Mouse (Mus musculus) fibroblast of lung, adult 2 months (primary cell): ENCODE measurements at regions not wholly inside any gene's neighbourhood (a gene's known extent, or its start where the extent isn't known, plus 50 kb on each side); places are given as distances from the start of the nearest gene placed in this dataset.

Experiments used
- DNase-seq: peaks from one replicate; pipeline ENCODE4 v3.0.0-alpha.2; 2011; ENCODE audit warnings: low read depth

GRCm38 (mm10) chr2:75588572-75588971 lies 70.5 kb upstream of the Hnrnpa3 start:
- no peak for DNase-seq

GRCm38 (mm10) chr2:75589452-75589851 lies 69.6 kb upstream of the Hnrnpa3 start:
- DNase-seq, result no peak

GRCm38 (mm10) chr2:75590175-75590574 lies 68.9 kb upstream of the Hnrnpa3 start:
- no peak for DNase-seq

- no peak for DNase-seq
Observed at GRCm38 (mm10) chr2:75600511-75600910, 58.5 kb upstream of the Hnrnpa3 start.

GRCm38 (mm10) chr2:75603175-75603871 lies 55.7 kb upstream of the Hnrnpa3 start:
- no peak for DNase-seq

- DNase-seq, result no peak
Observed at GRCm38 (mm10) chr2:75605634-75606033, 53.4 kb upstream of the Hnrnpa3 start.

- DNase-seq, result no peak
Observed at GRCm38 (mm10) chr2:75607010-75607915, 51.8 kb upstream of the Hnrnpa3 start.

GRCm38 (mm10) chr2:75607958-75608357 lies 51.1 kb upstream of the Hnrnpa3 start:
- no peak for DNase-seq

- no peak for DNase-seq
Observed at GRCm38 (mm10) chr2:75608482-75608881, 50.6 kb upstream of the Hnrnpa3 start.

GRCm38 (mm10) chr2:75609150-75609946 lies 49.7 kb upstream of the Hnrnpa3 start:
- DNase-seq, result no peak
